Mouse (Mus musculus) kidney, adult 2 months (tissue): ENCODE results near the gene 1700016H13Rik.

ENCODE experiments used
- CTCF ChIP-seq: fragments of 200-500 bp; conservative IDR thresholded peaks from 2 replicates; pipeline ENCODE4 v1.5.1; 2011; ENCODE audit warnings: low read depth, mild to moderate bottlenecking, control low read depth, low read length, moderate library complexity, mixed read lengths; ENCODE audit not compliant: insufficient read depth, insufficient read length
- POLR2A ChIP-seq: fragments of 200-500 bp; IDR thresholded peaks from one replicate; pipeline ENCODE4 v1.6.1; 2011; ENCODE audit warnings: low read depth, low read length, control low read depth

GRCm38 (mm10) chr5:103671858-103672257 is 16.0 kb upstream of the 1700016H13Rik start:
- TF ChIP-seq POLR2A (no peak), CTCF (no peak)
